Mouse (Mus musculus) midbrain, embryonic 11.5 days (tissue): Measurements from ENCODE around the gene Ncoa3. TPM values are rescaled to one million over a fixed set of nuclear protein-coding genes. Genes with fewer than 3 reads are reported as not detected.

Experiments used
- ATAC-seq: fragments of 200-750 bp; cut with Nextera tagmentation; 2 replicates; pipeline ENCODE4 v1.8.0; 2017; ENCODE audit warnings: moderate TSS enrichment, moderate library complexity; ENCODE audit not compliant: low FRiP score
- DNase-seq: peaks from one replicate; pipeline ENCODE4 v3.0.0; 2015; ENCODE audit warnings: low spot score; ENCODE audit errors: missing footprints
- H3K27ac ChIP-seq: fragments of 300-500 bp; sonication (generic); 2 replicates; pipeline ENCODE4 v1.5.1; 2014; ENCODE audit warnings: low read depth, low read length
- H3K27me3 ChIP-seq: fragments of 300-500 bp; sonication (generic); 2 replicates; pipeline ENCODE4 v1.6.1; 2014; ENCODE audit warnings: mild to moderate bottlenecking, low read length, moderate library complexity, mixed read lengths; ENCODE audit not compliant: control insufficient read depth, insufficient read depth
- H3K36me3 ChIP-seq: fragments of 300-500 bp; sonication (generic); 2 replicates; pipeline ENCODE4 v1.6.1; 2014; ENCODE audit warnings: mild to moderate bottlenecking, low read length, moderate library complexity, mixed read lengths; ENCODE audit not compliant: control insufficient read depth, insufficient read depth
- H3K4me1 ChIP-seq: fragments of 300-500 bp; sonication (generic); 2 replicates; pipeline ENCODE4 v1.6.1; 2014; ENCODE audit warnings: low read length; ENCODE audit not compliant: control insufficient read depth, insufficient read depth
- H3K4me2 ChIP-seq: fragments of 300-500 bp; sonication (generic); 2 replicates; pipeline ENCODE4 v1.6.1; 2014; ENCODE audit warnings: mild to moderate bottlenecking, moderate library complexity
- H3K4me3 ChIP-seq: fragments of 300-500 bp; sonication (generic); 2 replicates; pipeline ENCODE4 v1.5.1; 2014; ENCODE audit warnings: low read depth, low read length
- H3K9ac ChIP-seq: fragments of 300-500 bp; sonication (generic); 2 replicates; pipeline ENCODE4 v1.6.1; 2014; ENCODE audit warnings: low read length
- H3K9me3 ChIP-seq: fragments of 300-500 bp; sonication (generic); 2 replicates; pipeline ENCODE4 v1.6.1; 2016; ENCODE audit warnings: low read length; ENCODE audit not compliant: control insufficient read depth
- WGBS: fragments of 180-500 bp; shearing (Covaris S2); extraction: QIAGEN DNeasy Blood & Tissue Kit; methylation state at CpG from one replicate; pipeline ENCODE4 v1.1.7; 2014; 5-methylcytosine and 5-hydroxymethylcytosine counted together
- polyA plus RNA-seq: library from polyadenylated mRNA; unstranded; fragments of >200 nt; fragmentation: Nextera tagmentation; extraction: Ambion mirVana; gene quantifications from 2 replicates; pipeline ENCODE4 v1.2.1, GENCODE M21; 2014

Ncoa3 gene
- polyA plus RNA-seq, 1 experiment from 2014 or later: 17.4 TPM

DNA sequence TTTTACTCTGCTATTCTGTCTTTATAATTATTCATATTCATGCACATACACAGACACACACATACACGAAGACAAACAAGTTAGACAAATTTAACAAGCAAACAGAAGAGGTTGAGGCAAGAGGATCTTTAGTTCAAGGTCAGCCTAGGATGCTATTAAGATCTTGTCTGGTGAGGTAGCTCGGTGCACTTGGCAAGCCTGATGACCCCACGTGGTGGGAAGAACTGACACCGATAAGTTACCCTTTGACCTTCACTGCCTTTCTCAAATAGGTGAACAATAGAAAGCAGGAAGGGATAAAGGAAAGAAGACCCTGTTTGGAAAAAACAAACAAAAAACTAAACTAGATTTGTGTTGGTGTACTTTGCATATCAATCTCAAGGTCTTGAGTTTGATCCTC lies 10.0 kb downstream of the Ncoa3 start:
- ATAC-seq (no peak), DNase-seq (no peak)
- H3K4me1 ChIP-seq: peaks cover 26% of the 10 kb centered on the region
- H3K27me3 ChIP-seq: no peaks in the 10 kb centered on the region
- 49% methylated on average over 4 of the region's 4 CpGs for WGBS
- H3K27ac ChIP-seq: no peak overlapping the region
- H3K4me2 ChIP-seq: no peak overlapping the region
- no peak overlapping the region for H3K9ac ChIP-seq
- no peaks in the 10 kb centered on the region for H3K36me3 ChIP-seq
- no peaks in the 10 kb centered on the region for H3K9me3 ChIP-seq
- no peak overlapping the region for H3K4me3 ChIP-seq

DNA sequence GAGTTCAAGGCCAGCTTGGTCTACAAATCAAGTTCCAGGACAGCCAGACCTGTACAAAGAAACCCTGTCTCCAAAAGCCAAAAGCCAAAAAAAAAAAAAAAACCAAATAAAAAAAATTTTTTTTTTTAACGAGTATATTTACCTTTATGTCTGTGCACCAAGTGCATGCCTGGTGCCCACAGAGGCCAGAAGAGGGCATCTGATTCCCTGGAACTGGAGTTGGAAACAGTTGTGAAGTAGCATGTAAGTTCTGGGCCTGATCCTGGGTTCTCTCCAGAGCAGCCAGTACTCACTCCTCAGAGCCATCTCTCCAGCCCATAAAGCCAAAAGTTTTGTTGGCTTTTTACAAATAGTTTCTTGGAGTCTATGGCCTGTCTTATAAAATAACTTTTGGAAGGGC lies 10.6 kb downstream of the Ncoa3 start:
- no peak for DNase-seq
- ATAC-seq: no peak
- Histone ChIP-seq H3K27ac (no peak overlapping the region), H3K27me3 (no peaks in the 10 kb centered on the region), H3K4me1 (peaks cover 26% of the 10 kb centered on the region), H3K4me2 (no peak overlapping the region), H3K9ac (no peak overlapping the region), H3K9me3 (no peaks in the 10 kb centered on the region), H3K36me3 (no peaks in the 10 kb centered on the region), H3K4me3 (no peak overlapping the region)
- 74% methylated on average over 1 of the region's 1 CpGs for WGBS

DNA sequence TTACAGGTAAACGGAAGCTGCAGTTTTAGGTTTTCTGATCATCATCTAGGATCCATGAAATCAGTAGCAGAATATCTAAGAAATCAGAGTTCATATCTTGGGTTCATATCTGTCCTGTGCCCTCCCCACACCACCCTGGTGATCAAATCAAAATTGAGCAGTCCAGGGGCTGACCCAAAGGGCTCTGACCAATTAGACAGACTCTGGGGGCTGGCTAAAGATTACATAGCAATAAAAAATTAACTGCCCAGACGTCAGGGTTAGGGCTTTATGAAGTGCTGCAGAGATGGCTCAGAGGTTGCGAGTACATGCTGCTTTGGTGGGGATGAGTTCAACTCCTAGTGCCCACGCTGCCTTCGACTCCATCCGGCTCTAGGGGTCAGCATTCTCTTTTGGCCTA lies 14.6 kb downstream of the Ncoa3 start:
- WGBS: 80% methylated on average over 6 of the region's 6 CpGs
- peaks cover 16% of the 10 kb centered on the region for H3K4me1 ChIP-seq
- no peak for DNase-seq
- H3K9ac ChIP-seq: no peak overlapping the region
- H3K4me3 ChIP-seq: no peak overlapping the region
- no peak overlapping the region for H3K4me2 ChIP-seq
- no peaks in the 10 kb centered on the region for H3K27me3 ChIP-seq
- no peak for ATAC-seq
- no peak overlapping the region for H3K27ac ChIP-seq
- no peaks in the 10 kb centered on the region for H3K9me3 ChIP-seq
- H3K36me3 ChIP-seq: no peaks in the 10 kb centered on the region

DNA sequence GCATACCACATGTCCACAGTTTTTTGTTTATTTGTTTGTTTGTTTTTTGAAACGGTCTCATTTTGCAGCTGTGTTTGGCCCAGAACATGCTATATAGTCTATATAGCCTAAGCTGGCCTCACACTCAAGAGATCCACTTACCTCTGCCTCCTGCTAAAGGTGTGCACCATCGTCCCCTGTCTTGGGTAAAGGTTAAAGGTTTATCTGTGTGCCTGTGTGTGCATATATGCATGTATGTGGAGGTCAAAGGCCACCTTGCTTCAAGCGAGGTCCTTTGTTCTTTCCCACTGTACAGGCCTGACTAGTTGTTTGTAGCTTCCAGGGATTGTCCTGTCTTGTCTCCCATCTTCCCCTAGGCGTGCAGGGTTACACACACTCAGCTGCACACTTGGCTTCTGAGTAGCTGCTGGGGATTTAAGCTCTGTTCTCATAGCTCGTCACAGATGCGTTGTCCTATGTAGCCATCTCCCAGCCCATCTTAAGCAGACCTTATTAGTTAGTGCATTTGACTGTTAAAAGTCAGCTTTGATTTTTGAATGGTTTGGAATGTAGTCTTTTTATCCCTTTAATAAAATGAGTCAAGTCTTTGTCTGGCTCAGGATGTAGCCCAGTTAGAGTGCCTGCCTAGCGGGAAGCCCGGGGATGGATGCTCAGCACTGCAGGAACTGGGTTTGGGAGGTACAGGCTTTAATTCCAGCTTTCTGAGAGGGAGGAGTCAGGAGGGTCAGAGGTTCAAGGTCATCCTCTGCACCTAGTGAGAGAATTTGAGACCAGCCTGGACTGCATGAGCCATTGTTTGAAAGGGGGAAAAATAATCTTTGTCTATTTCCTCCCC lies 16.3 kb downstream of the Ncoa3 start:
- Histone ChIP-seq H3K4me1 (peaks cover 16% of the 10 kb centered on the region), H3K27me3 (no peaks in the 10 kb centered on the region), H3K9me3 (no peaks in the 10 kb centered on the region), H3K4me3 (no peak overlapping the region), H3K36me3 (no peaks in the 10 kb centered on the region), H3K4me2 (no peak overlapping the region), H3K9ac (no peak overlapping the region), H3K27ac (no peak overlapping the region; the same call in 1 of the 2 replicates)
- 38% methylated on average over 8 of the region's 8 CpGs for WGBS
- DNase-seq (no peak), ATAC-seq (0 out of 2 replicates have a peak, but pooled peaks have one; percentile 30)

DNA sequence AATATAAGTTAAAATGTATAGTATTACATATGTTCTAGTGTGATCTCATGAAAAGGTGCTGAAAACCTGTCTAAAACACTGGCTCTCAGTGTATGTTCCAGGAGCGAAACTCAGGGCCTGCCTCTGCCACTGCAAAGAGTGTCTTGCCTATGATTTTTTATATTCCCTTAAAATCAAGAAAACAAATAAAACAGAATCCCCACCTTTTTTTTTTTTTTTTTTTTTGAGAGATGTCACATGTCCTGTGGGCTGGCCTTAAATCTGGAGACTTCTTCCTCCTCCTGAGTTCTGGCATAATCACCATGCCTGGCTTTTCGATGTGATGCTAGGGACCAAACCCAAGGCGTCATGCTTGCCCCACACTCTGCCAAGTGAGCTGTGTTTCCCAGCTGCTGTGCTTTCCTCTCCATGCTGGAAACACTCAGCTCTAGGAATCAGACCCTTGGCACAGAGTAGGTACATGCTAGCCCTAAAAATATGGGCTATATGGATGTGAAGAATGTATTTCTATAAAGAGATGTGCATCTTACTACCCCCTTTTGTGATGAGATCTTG lies 17.0 kb downstream of the Ncoa3 start:
- peaks cover 16% of the 10 kb centered on the region for H3K4me1 ChIP-seq
- H3K27me3 ChIP-seq: no peaks in the 10 kb centered on the region
- H3K9ac ChIP-seq: no peak overlapping the region
- no peak overlapping the region for H3K27ac ChIP-seq
- H3K36me3 ChIP-seq: no peaks in the 10 kb centered on the region; the same call in 1 of the 2 replicates
- WGBS: 77% methylated on average over 3 of the region's 3 CpGs
- no peaks in the 10 kb centered on the region for H3K9me3 ChIP-seq
- H3K4me2 ChIP-seq: no peak overlapping the region
- H3K4me3 ChIP-seq: no peak overlapping the region
- ATAC-seq (no peak), DNase-seq (no peak)

DNA sequence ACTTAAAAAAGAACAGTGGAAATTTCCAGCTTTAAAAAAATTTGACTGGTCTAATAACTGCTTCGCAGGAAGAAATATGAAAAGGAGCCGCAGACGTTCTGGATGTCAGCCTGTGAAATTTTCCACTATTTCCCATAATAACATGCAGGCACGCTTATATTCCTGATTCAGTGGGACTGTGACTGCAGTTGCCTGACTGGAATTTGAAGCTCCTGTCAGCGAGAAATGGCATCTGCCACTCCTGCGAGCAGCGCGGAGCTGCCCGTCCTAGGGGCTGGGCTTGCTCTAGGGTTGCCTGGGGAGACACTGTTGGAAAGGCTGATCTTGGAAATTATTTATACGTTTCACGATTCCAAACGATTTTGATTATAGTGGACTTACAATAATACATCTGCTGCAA lies 17.9 kb downstream of the Ncoa3 start:
- H3K4me3 ChIP-seq: no peak overlapping the region
- H3K36me3 ChIP-seq: no peaks in the 10 kb centered on the region; the same call in 1 of the 2 replicates
- H3K27ac ChIP-seq: no peak overlapping the region
- peaks cover 16% of the 10 kb centered on the region for H3K4me1 ChIP-seq
- ATAC-seq: no peak
- peak; percentile 83 for DNase-seq
- no peaks in the 10 kb centered on the region for H3K9me3 ChIP-seq
- 76% methylated on average over 12 of the region's 12 CpGs for WGBS
- H3K27me3 ChIP-seq: no peaks in the 10 kb centered on the region
- no peak overlapping the region for H3K9ac ChIP-seq
- no peak overlapping the region for H3K4me2 ChIP-seq

DNA sequence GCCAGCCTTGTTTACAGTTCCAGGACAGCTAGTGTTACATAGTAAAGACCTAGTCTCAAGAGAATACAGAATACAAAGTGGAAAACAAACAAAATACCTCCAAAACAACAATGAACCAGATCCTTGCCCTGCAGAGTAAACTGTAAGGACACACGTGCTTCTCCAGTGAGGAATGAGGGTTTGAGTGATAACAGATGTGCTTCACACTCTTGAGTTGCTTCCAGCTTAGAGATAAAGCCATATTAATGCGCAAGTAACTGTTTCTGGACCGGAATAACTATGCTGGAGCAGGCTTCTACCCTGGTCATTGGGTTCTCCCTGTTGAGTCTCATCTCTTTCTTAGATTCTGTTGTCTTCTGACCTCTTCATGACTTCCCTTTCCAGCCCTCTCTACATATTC lies 19.0 kb downstream of the Ncoa3 start:
- H3K4me2 ChIP-seq: no peak overlapping the region
- no peaks in the 10 kb centered on the region for H3K27me3 ChIP-seq
- no peak overlapping the region for H3K4me3 ChIP-seq
- ATAC-seq (no peak), DNase-seq (peak; percentile 81)
- peaks cover 16% of the 10 kb centered on the region for H3K4me1 ChIP-seq
- no peak overlapping the region for H3K27ac ChIP-seq
- H3K9me3 ChIP-seq: no peaks in the 10 kb centered on the region
- H3K9ac ChIP-seq: no peak overlapping the region
- WGBS: 77% methylated on average over 3 of the region's 3 CpGs
- H3K36me3 ChIP-seq: no peaks in the 10 kb centered on the region; the same call in 1 of the 2 replicates

DNA sequence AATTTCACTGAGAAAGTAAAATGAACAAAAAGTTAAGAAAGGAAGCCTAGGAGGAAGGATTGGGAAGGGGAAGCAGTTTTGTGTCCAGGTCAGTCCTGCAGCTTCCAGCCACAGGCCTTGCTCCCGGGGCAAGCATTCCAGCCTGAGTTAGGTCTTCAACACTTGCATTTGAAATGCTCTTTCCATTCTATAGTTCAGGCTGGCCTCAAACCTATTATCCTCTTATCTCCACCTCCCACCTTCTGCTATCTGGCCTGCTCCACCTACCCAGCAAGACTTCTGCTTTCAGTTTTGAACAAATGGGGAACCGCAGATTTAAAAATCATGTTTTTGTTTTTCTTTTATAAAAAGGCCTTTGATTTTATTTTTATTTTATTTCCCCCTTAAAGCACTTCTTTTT lies 19.7 kb downstream of the Ncoa3 start:
- Histone ChIP-seq H3K36me3 (no peaks in the 10 kb centered on the region; the same call in 1 of the 2 replicates), H3K27ac (no peak overlapping the region), H3K4me3 (no peak overlapping the region), H3K27me3 (no peaks in the 10 kb centered on the region), H3K9ac (no peak overlapping the region), H3K9me3 (no peaks in the 10 kb centered on the region), H3K4me2 (no peak overlapping the region), H3K4me1 (peaks cover 16% of the 10 kb centered on the region)
- no peak for ATAC-seq
- no peak for DNase-seq
- 61% methylated on average over 2 of the region's 2 CpGs for WGBS

DNA sequence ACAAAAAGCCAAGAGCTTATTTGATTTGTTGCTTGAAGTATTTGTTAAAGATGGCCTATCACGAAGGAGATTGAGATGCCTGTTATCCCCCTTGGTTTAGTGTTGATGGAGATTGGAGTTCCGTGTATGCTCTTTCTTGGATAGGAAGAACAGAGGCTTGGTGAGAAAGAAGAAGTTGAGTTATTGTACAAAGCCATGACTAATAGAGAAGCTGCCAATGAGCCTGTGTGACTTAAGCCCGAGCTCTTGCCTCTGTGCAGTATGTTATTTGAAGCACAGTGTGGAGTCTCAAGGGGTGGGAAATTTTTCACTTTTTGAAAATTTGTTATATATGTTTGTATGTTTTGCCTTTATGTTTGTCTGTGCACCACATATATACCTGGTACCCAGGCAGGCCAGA lies 26.3 kb downstream of the Ncoa3 start:
- 90% methylated on average over 3 of the region's 3 CpGs for WGBS
- Histone ChIP-seq H3K9ac (no peak overlapping the region), H3K4me3 (no peak overlapping the region), H3K27me3 (no peaks in the 10 kb centered on the region), H3K9me3 (no peaks in the 10 kb centered on the region), H3K4me1 (peaks cover 23% of the 10 kb centered on the region), H3K36me3 (no peaks in the 10 kb centered on the region; the same call in 1 of the 2 replicates), H3K4me2 (no peak overlapping the region), H3K27ac (no peak overlapping the region)
- DNase-seq (no peak), ATAC-seq (no peak)
